Mouse (Mus musculus): ENCODE results near the gene Cgnl1. TPM values are rescaled to one million over a fixed set of nuclear protein-coding genes. Genes with fewer than 3 reads are reported as not detected.
"Not testable (repeated sequence)": the region's sequence is repeated elsewhere in the genome, so short reads cannot be mapped to it uniquely, and the experiment has no call there.

Gene Cgnl1
- polyA plus RNA-seq, 1 experiment = 10.4 TPM

GRCm38 (mm10) chr9:71623871-71624569 lies 147.4 kb downstream of the Cgnl1 start:
- no peak for DNase-seq (ENCODE audit: low spot score)

GRCm38 (mm10) chr9:71622593-71622992 lies 148.8 kb downstream of the Cgnl1 start:
- DNase-seq (ENCODE audit: low spot score) = no peak

DNA sequence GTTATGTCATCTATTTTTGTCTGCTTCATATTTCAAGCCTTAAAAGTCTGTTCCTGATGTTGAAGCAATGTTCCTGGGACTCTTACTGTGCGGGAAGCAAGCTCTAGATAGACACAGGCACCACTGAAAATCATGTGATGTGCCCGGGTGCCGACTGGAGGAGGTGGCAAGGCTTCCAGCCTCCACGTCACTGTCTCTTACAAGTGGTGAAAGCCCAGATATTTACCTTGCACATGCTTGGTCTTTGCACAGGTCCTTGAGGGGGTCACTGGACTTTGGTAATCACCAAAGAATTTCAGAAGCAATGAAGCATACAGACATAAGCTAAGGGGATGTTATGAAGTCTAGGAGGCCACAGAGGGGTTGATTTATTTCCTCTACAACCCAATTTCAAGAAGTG lies 149.4 kb downstream of the Cgnl1 start:
- DNase-seq (ENCODE audit: low spot score) = no peak

GRCm38 (mm10) chr9:71620116-71620515 lies 151.3 kb downstream of the Cgnl1 start:
- DNase-seq (ENCODE audit: low spot score) = not testable (repeated sequence)

DNA sequence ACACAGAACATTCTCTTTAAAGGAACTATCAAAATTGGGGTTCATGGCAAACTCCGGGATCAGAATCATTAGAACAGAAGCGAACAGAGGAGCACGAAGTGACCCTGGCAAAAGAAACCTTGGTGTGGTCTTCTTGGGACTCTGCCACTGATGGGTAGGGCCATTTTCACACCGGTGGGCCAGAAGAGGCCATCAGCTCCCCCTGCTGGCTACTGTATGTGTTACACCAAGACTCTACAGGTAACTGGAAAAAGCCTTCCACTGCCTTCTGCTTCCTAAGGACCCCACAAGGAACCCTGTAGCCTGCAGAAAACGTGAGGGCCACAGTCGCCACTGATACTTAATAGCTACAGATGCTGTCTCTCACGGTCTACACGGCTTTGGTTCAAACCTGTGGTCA lies 154.0 kb downstream of the Cgnl1 start:
- DNase-seq (ENCODE audit: low spot score) = no peak

GRCm38 (mm10) chr9:71616185-71616584 lies 155.2 kb downstream of the Cgnl1 start:
- DNase-seq (ENCODE audit: low spot score) = peak; percentile 46

DNA sequence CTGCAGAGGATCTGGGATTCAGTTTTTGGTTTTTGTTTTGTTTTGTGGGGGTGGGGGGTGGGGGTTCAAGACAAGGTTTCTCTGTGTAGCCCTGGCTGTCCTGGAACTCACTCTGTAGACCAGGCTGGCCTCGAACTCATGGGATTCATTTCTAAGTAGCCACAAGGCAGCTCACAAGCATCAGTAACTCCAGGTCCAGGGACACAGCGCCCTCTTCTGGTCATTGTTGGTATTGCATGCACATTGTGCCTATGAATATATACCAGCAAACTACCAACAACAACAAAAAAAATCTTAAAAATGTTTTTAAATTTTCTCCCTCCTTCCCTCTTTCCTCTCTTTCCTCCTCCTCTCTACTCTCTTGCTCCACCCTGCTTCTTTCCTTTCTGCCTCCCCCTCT lies 156.8 kb downstream of the Cgnl1 start:
- no peak for DNase-seq (ENCODE audit: low spot score)

- no peak for DNase-seq (ENCODE audit: low spot score)
Measured at GRCm38 (mm10) chr9:71612981-71613380, 158.4 kb downstream of the Cgnl1 start.

GRCm38 (mm10) chr9:71611876-71612275 lies 159.5 kb downstream of the Cgnl1 start:
- no peak for DNase-seq (ENCODE audit: low spot score)

GRCm38 (mm10) chr9:71609010-71609409 lies 162.4 kb downstream of the Cgnl1 start:
- DNase-seq (ENCODE audit: low spot score) = no peak

DNA sequence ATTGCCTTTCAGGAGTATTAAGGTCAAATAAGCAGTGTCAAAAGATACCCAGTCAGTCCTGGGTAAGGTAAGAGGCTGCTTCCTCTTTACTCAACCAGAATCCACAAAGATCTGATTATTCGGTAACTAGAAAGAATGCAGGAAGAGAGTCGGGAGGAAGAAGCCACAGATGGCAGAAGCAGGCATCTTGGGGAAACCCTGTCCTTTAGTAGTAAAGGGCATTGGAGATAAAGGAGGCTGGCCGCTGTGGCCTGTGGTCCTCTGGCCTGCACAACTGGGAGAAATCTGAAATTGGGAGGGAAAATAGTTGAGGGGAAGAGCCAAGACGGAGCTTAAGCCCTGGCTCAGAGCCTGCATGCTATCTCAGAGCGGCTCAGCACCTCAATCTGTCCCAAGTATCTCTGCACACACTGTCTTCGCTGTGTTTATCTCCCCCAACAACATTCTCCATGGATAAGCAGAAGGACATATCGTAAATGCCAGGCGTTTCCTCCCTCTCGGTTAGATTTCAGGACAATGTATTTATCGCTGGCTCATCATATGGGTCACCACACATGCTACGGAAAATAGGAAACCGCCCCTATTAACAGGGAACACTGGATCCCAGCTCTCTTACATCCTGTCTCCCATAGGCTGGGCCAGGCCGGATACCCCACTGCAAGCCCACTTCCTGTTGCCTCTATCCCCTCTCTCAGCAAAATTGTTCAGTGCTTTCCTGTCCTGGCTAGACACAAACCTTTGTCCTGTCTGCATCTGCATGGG lies 164.9 kb downstream of the Cgnl1 start:
- DNase-seq (ENCODE audit: low spot score) = no peak

DNA sequence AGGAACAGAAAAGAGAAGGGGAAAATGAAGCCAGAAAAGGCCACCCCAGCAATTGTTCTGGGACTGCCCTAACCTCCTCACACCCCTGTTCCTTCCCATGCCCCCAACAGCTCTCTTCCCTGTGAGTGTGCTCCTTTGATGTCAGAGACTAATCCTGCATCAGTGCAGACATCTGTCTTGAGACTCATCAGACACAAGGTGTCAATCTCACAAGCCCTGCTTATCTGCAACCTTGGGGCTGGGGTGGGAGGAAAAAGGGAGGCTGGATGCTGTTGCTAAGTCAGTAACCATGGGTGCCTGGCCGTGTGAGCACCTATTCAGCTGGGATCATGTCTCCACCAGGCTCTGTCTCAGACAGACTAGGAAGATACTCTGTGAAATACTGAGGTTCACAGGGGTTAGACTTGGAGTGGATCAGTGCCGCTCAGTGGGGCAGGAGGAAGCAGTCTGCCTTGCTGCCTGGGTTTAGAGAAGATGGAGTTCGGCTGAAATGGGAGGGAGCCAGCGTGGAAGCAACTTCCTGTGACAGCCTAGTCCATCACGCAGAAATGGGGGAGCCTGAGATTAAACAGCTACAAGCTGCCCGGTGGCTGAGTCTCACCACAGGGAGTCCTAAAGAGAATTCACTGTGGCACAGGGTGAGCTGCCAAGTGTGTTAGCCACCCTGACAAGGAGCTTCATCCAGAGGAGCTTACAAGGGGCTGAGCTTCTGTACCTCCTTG lies 166.3 kb downstream of the Cgnl1 start:
- DNase-seq (ENCODE audit: low spot score) = no peak

GRCm38 (mm10) chr9:71599861-71600260 lies 171.5 kb downstream of the Cgnl1 start:
- no peak for DNase-seq (ENCODE audit: low spot score)

- DNase-seq (ENCODE audit: low spot score) = no peak
Measured at GRCm38 (mm10) chr9:71596888-71597287, 174.5 kb downstream of the Cgnl1 start.

DNA sequence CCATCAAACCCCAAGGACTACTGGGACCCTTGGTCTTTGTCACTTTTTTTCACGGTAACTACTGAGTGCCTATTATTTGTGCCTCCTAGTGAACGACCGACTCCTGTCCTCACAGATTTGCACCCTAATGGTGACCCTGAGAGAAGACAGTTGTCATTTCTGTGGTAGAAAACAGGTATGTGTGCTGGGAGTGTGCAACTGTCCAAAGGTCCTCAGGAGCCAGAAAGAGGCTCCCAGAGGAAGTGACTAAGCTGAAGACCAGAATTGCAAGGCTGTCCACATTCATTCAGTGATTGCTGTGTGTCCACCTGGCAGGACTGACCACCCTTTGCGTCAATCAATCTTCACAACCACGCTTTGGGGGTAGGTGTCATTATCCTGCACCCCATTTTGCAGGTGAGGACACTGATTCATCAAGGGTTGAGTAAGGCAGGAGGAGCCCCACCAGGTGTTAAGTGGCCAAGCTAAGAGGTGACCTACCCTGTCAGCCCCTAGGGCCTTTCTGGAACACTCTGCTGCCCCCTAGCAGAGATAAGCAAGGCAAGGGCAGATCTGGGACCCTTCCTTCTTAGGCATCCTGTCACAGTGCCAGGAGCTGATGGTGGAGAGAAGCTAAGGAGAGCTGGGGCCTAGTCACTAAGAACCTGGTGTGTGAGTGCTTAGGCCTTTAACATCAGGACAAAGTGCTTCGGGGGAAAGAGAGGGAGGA lies 178.7 kb downstream of the Cgnl1 start:
- no peak for DNase-seq (ENCODE audit: low spot score)

GRCm38 (mm10) chr9:71591938-71592548 lies 179.4 kb downstream of the Cgnl1 start, which contains the start of gene Myzap:
Gene Myzap (minus strand): TSS chr9:71592360.
- peak; percentile 91 for DNase-seq (ENCODE audit: low spot score)

DNA sequence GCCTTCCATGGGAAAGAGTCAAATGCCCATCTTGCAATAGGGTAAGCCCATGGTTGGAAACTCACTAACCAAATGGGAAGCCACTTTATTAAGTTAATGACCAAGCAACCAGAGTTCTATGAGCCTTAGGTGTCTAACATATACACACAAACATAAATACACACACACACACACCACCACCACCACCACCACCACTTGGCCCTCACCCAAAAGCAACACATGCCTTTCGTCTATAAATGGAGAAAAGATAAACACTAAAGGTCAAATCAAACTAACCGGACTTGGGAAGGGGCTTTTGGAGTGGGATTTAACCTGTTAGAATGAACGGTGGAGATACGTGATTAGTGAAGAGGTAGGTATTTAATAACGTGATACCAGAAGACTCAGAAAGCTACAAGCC lies 180.3 kb downstream of the Cgnl1 start:
- DNase-seq (ENCODE audit: low spot score) = no peak

DNA sequence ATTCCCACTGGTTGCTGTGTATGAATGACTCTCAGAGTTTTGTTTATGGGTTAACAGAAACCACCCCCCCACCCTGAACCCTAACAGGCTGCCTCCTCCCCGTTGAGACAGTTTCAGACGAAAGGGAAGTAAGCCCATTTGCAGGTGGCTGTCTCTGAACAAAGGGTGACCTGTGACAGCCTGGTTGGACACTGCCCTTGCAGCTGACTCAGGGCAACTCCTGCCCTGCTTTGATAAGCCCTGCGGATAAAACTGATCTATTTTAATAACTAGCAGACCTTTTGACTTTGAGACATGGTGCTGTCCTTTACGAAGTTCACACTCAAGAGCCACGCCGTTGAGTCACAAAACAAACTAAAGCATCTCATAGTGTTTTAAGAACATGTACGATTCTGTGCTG lies 181.6 kb downstream of the Cgnl1 start:
- DNase-seq (ENCODE audit: low spot score) = no peak

GRCm38 (mm10) chr9:71588930-71589592 lies 182.3 kb downstream of the Cgnl1 start:
- no peak for DNase-seq (ENCODE audit: low spot score)

DNA sequence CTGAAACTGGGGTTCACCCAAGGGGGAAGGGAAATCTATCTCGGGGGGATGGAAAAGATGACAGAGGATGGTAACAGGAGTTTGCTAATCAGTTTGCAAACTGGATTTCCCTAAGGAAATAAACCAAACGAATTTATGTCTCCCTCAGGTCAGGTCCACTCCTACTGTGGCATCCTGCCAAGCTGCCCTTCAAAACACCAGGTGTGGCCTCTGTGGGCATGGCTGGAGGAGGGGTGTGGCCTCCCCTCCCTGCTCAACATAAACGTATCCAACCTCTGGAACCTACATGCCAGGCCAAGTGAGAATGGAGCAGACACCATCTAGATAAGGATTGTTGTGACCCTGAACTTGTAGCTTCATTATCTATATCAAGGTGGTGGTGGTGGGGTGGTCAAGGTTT lies 185.0 kb downstream of the Cgnl1 start:
- no peak for DNase-seq (ENCODE audit: low spot score)

GRCm38 (mm10) chr9:71582771-71583170 lies 188.6 kb downstream of the Cgnl1 start:
- DNase-seq (ENCODE audit: low spot score) = no peak

All from urinary bladder, adult 2 months (tissue).